Mouse (Mus musculus) thymus, adult 2 months (tissue): ENCODE results near the gene Lrrfip2. TPM values are rescaled to one million over a fixed set of nuclear protein-coding genes. Genes with fewer than 3 reads are reported as not detected.

Experiments used
- DNase-seq: peaks from one replicate; pipeline ENCODE4 v3.0.0; 2021
- H3K27ac ChIP-seq: fragments of 200-500 bp; 2 replicates; pipeline ENCODE4 v1.5.1; 2012; ENCODE audit warnings: low read length, control low read depth; ENCODE audit not compliant: control insufficient read depth, insufficient read depth
- H3K27me3 ChIP-seq: fragments of 200-500 bp; 2 replicates; pipeline ENCODE4 v1.6.1; 2012; ENCODE audit warnings: mild to moderate bottlenecking, low read length, moderate library complexity, mixed read lengths; ENCODE audit not compliant: control insufficient read depth, insufficient read depth
- H3K36me3 ChIP-seq: fragments of 200-500 bp; 2 replicates; pipeline ENCODE4 v1.6.1; 2012; ENCODE audit warnings: mild to moderate bottlenecking, low read length, moderate library complexity; ENCODE audit not compliant: control insufficient read depth, insufficient read depth
- H3K4me1 ChIP-seq: fragments of 200-500 bp; replicated peaks from 2 replicates; pipeline ENCODE4 v1.6.1; 2012; ENCODE audit warnings: low read length; ENCODE audit not compliant: control insufficient read depth, insufficient read depth
- H3K4me3 ChIP-seq: fragments of 200-500 bp; 2 replicates; pipeline ENCODE4 v1.5.1; 2012; ENCODE audit warnings: mild to moderate bottlenecking, low read length, control low read depth, moderate library complexity; ENCODE audit not compliant: control insufficient read depth, insufficient read depth
- CTCF ChIP-seq: fragments of 200-500 bp; IDR thresholded peaks from 2 replicates; pipeline ENCODE4 v1.5.1; 2012; ENCODE audit warnings: mild to moderate bottlenecking, control low read depth, low read length, moderate library complexity, borderline replicate concordance; ENCODE audit not compliant: control insufficient read depth, poor library complexity, insufficient read depth; ENCODE audit errors: extremely low read depth
- POLR2A ChIP-seq: fragments of 200-500 bp; IDR thresholded peaks from 2 replicates; pipeline ENCODE4 v1.6.1; 2012; ENCODE audit warnings: mild to moderate bottlenecking, low read length, control low read depth, moderate library complexity; ENCODE audit not compliant: control insufficient read depth, poor library complexity, insufficient read depth; ENCODE audit errors: extremely low read depth
- WGBS: fragments of 180-500 bp; shearing (Covaris S2); methylation state at CpG from one replicate; pipeline ENCODE4 v1.1.7; 2018; 5-methylcytosine and 5-hydroxymethylcytosine counted together
- polyA plus RNA-seq: library from polyadenylated mRNA; depleted of rRNA; stranded (reverse); fragments of >200 nt; gene quantifications from 2 replicates; pipeline ENCODE4 v1.2.3, GENCODE M21; 2012

Gene Lrrfip2
- polyA plus RNA-seq, 1 experiment = 8.4 TPM

DNA sequence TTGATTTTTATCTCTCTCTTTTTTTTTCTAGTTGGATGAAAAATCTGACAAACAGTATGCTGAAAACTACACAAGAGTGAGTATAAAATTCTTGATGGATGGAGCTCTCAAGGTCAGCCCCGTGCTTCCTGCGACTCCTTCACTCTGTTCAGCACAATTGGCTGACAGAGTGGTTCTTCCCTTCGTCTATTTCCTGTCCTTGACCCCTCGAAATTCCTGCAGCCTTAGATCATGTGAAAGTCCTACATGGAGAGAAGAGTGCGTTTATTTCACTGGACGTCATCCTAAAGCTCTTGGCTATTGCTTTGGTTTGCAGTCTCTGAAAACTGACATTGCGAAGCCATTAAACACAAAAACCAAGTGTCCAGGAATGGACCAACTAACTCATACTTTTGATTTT, 71.3 kb downstream of the Lrrfip2 start:
- no peak overlapping the region for H3K27ac ChIP-seq
- WGBS = 93% methylated on average over 7 of the region's 7 CpGs
- TF ChIP-seq CTCF = no peak
- no peak for TF ChIP-seq POLR2A
- no peak overlapping the region for H3K4me3 ChIP-seq
- no peaks in the 10 kb centered on the region for H3K4me1 ChIP-seq
- no peak for DNase-seq
- no peaks in the 10 kb centered on the region for H3K36me3 ChIP-seq
- no peaks in the 10 kb centered on the region for H3K27me3 ChIP-seq

DNA sequence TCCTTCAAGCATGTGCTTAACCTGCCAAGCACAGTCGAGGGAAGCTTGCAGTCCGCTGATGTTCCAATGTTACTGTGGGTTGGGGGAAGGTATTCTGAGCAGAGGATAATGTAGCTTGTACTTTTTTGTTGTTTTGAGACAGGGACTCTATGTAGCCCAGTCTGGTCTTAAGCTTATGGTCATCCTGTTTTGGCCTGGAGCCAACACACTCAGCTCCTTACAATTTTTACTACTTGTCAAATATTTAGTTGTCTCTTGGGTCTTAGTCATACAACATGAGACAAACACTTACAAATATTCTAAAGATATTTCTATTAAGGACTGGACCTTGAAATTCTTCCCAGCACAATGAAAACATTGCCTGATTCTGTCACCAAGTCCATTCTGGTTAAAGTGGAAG, 75.8 kb downstream of the Lrrfip2 start:
- DNase-seq = no peak
- TF ChIP-seq CTCF (no peak), POLR2A (no peak)
- Histone ChIP-seq H3K27ac (no peak overlapping the region), H3K36me3 (no peaks in the 10 kb centered on the region), H3K4me3 (no peak overlapping the region), H3K4me1 (no peaks in the 10 kb centered on the region), H3K27me3 (no peaks in the 10 kb centered on the region)
- 94% methylated on average over 2 of the region's 2 CpGs for WGBS

DNA sequence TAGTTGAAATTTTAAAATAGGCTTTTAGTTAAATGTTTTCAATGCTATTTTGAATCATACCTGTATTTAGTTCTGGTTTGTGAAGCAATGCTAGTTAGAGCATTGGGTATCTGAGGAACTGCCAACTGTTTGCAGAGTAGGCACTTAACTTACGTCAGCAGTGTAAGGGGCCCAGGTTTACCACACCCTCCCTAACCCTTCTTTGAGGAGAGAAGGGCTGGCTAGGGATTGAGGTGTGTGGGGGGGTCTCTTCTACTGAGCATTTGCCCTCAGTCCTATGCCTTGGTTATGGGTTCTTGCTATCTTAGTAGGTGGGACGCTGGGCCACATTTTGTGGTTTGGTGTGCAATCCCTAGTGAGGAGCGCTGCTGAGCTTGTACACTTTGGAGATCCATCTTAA, 79.7 kb downstream of the Lrrfip2 start:
- WGBS = 86% methylated on average over 3 of the region's 3 CpGs

DNA sequence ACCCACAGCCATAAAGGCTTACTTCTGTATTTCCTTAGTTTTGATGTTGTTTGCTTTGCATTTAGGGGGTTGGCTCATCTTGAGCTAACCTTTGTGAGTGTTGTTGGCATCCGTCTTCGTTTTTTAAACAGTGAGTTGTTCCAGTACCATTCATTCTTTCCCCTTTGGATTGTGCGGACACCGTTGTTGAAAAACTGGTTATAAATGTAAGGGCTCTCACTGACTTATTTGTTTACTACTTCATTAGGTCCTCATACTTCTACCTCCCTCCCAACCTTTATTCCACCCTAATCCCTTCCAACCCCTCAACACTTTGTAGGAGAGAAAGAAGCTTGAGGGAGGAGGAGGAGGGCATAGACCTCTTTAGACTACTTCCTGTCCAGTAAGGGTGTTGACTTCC, 80.3 kb downstream of the Lrrfip2 start:
- Histone ChIP-seq H3K27me3 (no peaks in the 10 kb centered on the region), H3K36me3 (no peaks in the 10 kb centered on the region), H3K4me1 (no peaks in the 10 kb centered on the region), H3K27ac (no peak overlapping the region), H3K4me3 (no peak overlapping the region)
- TF ChIP-seq CTCF (no peak), POLR2A (no peak)
- WGBS = 99% methylated on average over 4 of the region's 4 CpGs
- DNase-seq = no peak

More for the DNA sequence above, 79.7 kb downstream of the Lrrfip2 start:
- no peak overlapping the region for H3K4me3 ChIP-seq
- H3K27me3 ChIP-seq = no peaks in the 10 kb centered on the region
- TF ChIP-seq CTCF (no peak), POLR2A (no peak)
- no peaks in the 10 kb centered on the region for H3K36me3 ChIP-seq
- DNase-seq = no peak
- no peaks in the 10 kb centered on the region for H3K4me1 ChIP-seq
- H3K27ac ChIP-seq = no peak overlapping the region

DNA sequence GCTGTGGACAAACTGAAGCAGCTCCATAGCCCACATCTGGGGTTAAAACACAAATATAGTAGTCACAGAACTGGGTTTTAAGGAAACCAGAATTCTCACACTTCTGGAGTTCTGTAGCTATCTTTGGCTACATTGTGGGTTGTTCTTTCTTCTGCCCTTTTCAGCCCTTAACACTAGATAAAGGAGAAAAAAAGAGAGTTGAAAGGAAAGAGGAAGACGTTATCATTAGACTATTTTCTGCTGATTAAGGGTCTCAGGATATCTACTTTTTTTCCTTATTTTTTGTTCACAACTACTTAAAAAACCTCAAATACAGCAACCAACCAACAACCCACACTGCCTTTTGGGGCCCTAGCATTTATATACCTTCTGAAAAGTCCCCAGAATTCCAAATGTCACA, 80.9 kb downstream of the Lrrfip2 start:
- no peaks in the 10 kb centered on the region for H3K36me3 ChIP-seq
- no peaks in the 10 kb centered on the region for H3K4me1 ChIP-seq
- no peaks in the 10 kb centered on the region for H3K27me3 ChIP-seq
- no peak overlapping the region for H3K4me3 ChIP-seq
- TF ChIP-seq POLR2A (no peak), CTCF (no peak)
- DNase-seq = no peak
- no peak overlapping the region for H3K27ac ChIP-seq
- WGBS = 67% methylated on average over 1 of the region's 1 CpGs

DNA sequence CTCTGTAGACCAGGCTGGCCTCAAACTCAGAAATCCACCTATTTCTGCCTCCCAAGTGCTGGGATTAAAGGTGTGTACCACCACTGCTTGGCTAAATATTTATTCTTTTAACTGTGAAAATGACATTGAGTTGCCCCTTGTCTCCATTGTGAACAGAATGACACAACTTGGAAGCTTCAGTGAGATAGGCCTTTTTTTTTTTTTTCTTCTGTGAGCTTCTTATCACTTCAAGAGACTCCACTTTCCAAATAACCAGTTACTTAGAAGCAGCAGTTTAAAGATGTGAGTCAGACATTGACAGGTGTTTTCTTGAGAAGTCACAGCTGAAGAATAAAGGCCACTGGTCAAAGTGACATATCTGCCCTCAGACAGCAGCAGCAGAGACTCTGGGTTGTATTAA, 82.8 kb downstream of the Lrrfip2 start:
- Histone ChIP-seq H3K4me1 (no peaks in the 10 kb centered on the region), H3K27me3 (no peaks in the 10 kb centered on the region), H3K36me3 (no peaks in the 10 kb centered on the region), H3K27ac (no peak overlapping the region), H3K4me3 (no peak overlapping the region)
- DNase-seq = no peak
- no peak for TF ChIP-seq CTCF
- TF ChIP-seq POLR2A = no peak

DNA sequence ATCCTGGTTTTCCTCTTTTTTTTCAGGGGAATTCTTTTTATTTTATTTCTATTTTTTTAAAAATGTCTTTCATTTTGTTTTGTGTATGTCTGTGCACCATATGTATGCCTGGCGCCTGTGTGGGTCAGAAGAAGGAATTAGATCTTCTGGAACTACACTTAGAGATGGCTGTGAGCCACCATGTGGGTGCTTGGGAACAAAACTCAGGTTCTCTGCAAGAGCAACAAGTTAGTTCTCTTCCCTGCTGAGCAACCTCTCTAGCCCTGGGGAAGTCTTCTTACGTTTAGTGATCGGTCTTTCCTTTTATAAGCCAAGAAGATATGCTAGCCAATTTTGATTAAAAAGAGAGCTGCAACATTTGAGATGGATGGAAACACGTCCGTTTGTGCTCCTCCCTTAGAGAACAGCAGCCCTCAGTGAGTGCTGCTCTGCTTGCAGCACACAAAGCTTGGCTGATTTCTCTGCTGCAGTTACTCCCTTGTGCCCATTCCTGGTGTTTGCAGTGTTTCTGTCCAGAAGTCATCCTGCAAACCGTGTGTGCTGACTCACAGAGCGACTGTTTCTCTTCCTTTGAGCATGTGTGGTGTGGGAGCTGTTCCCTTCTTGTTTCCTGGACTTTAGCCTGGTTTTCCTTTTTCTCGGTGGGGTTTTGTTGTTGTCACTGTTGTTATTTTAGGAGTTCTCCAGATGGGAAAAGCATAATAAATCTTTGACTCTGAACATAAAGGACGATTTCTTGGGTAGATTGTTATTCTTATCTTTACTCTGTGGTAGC, 87.4 kb downstream of the Lrrfip2 start:
- no peak overlapping the region for H3K27ac ChIP-seq
- 93% methylated on average over 9 of the region's 9 CpGs for WGBS
- no peak for TF ChIP-seq CTCF
- no peak for TF ChIP-seq POLR2A
- H3K4me3 ChIP-seq = no peak overlapping the region
- H3K27me3 ChIP-seq = no peaks in the 10 kb centered on the region
- no peaks in the 10 kb centered on the region for H3K4me1 ChIP-seq
- 0 out of 2 replicates have a peak, but pooled peaks cover 5% of the 10 kb centered on the region for H3K36me3 ChIP-seq
- no peak for DNase-seq
